Mouse (Mus musculus): ENCODE data around the gene Acat3.
"Not testable (repeated sequence)": the region's sequence is repeated elsewhere in the genome, so short reads cannot be mapped to it uniquely, and the experiment has no call there.

The Acat3 gene

GRCm38 (mm10) chr17:12916588-12917380 lies 23.6 kb downstream of the Acat3 start:
- DNase-seq (ENCODE audit: low read depth, low spot score), result peak; percentile 34

GRCm38 (mm10) chr17:12915881-12916583 lies 24.4 kb downstream of the Acat3 start, which contains the start of gene Mrpl18:
Gene Mrpl18, minus strand, starts transcription at chr17:12916345.
- peak; percentile 98 for DNase-seq (ENCODE audit: low read depth, low spot score)

- no peak for DNase-seq (ENCODE audit: low read depth, low spot score)
Measured at GRCm38 (mm10) chr17:12915488-12915880, 24.9 kb downstream of the Acat3 start, which contains the start of gene Tcp1. Gene Tcp1, plus strand, starts transcription at chr17:12915701.

DNA sequence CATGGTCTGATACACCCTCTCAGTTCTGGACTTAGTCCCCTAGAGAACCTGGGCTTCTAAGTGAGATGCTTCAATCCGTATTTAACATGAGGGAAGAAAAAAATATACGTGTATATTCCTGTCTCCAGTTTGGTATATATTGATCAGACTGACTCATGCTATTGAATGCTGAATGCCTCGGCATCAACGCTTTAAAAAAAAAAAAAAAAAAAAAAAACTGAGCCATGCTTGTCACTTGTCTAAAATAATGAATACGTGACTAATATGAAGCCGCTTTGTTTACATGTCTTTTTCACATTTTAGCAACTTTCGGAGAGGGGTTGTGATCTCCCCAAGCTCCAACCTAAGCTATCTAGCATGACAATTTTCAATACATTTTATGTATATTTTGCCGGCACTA lies 30.0 kb downstream of the Acat3 start:
- no peak for DNase-seq (ENCODE audit: low read depth, low spot score)

DNA sequence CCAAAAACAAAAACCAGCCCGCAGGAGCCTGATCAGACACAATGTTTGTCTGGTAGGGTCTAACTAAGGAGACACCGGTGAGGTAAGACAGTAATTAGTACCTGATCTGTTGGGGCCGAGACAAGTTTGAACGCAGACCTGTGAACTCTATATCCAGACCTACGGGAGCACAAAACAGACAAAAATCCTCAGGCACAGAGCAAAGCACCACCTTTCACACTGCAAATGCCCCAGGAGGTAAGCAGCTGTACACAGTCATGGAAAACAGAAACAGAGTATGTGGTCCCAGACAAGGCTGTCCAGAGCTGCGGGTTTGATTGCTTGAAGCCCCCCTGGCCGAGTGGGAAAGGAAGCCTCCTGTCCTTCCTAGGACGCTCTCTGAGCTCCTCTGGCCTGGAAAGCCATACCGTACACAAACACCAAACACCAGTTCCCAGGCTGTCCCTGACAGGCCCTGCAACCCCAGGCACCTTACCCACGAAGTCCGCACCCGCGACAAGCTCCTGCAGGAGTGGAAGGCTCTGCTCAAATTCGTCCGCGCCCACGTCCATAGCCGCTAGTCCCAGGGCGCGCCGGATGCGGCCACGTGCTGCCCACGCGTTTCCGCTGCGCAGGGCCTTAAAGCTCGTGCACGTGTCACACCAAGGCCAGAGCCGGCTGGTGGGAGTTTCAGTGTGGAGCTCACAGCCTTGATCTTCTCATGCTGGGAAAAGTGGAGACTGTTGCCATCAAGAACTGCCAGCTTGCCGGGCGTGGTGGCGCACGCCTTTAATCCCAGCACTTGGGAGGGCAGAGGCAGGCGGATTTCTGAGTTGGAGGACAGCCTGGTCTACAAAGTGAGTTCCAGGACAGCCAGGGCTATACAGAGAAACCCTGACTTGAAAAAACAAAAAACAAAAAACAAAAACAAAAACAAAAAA lies 30.8 kb downstream of the Acat3 start, which contains the start of gene Pnldc1:
Pnldc1 (minus strand) TSS at position 870 of the 920 bp plus-strand sequence.
- peak; percentile 28 for DNase-seq (ENCODE audit: low read depth, low spot score)

- no peak for DNase-seq (ENCODE audit: low read depth, low spot score)
Measured at GRCm38 (mm10) chr17:12906436-12906835, 34.0 kb downstream of the Acat3 start.

- DNase-seq (ENCODE audit: low read depth, low spot score), result no peak
Measured at GRCm38 (mm10) chr17:12905810-12906209, 34.6 kb downstream of the Acat3 start.

GRCm38 (mm10) chr17:12904349-12904748 lies 36.1 kb downstream of the Acat3 start:
- no peak for DNase-seq (ENCODE audit: low read depth, low spot score)

GRCm38 (mm10) chr17:12903372-12904333 lies 36.7 kb downstream of the Acat3 start:
- DNase-seq (ENCODE audit: low read depth, low spot score), result no peak

DNA sequence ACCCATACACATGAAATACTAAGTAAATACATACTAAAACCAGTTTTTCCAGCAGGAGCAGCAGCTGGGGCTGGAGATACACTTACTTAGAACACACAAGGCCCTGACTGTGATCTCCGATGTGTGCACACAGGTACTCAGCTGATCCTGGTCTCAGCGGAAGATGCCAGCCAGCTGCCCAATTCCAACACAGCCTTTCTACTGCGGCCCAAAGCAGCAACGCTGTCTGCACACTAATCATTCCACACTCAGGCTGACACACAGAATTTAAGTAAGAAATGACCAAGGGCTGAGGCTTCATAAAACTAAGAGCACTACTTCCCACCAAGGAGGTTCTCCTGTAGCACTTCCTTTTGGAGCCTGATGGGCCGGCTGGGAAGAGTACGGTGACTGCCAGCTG lies 38.1 kb downstream of the Acat3 start:
- no peak for DNase-seq (ENCODE audit: low read depth, low spot score)

- not testable (repeated sequence) for DNase-seq (ENCODE audit: low read depth, low spot score)
Measured at GRCm38 (mm10) chr17:12898607-12899006, 41.8 kb downstream of the Acat3 start.

DNA sequence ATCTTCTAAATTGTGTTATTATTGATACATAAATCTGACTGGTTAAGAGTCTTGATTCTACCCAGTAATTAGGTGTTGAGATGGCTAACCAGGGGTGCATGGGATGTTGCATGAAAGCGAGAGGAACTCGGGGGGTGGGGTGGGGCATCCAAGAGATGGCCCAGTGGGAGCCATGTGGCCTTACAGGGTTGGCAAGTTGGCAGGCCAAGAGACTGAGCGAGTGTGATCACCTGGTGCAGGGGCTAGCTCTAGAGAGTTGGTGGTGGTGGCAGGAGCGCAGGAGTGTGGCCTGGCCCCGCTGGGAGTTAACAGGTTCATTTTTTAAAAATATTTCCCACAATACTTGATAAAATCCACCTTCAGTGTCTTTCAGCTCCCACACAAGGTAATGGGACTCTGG lies 42.7 kb downstream of the Acat3 start:
- no peak for DNase-seq (ENCODE audit: low read depth, low spot score)

GRCm38 (mm10) chr17:12892033-12892432 lies 48.4 kb downstream of the Acat3 start:
- DNase-seq (ENCODE audit: low read depth, low spot score), result no peak

DNA sequence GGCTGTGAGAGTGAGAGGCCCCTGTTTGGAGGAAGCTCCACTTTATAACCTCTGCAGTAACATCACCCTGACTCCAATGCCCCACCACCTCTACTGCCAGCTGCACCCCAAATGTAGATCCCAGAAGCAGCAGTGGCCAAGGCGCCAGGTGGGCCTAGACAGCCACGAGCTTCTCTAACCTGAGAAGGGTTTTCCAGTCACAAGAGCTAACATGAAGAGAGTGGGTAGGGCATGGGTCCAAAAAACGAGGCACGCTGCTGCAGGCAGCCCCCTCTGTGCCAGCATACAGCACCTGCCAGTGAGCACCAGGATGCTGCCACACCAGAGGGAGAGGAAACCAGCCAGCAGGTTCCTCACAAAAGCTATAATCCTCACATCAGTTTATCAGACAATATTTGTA lies 49.3 kb downstream of the Acat3 start:
- no peak for DNase-seq (ENCODE audit: low read depth, low spot score)

- DNase-seq (ENCODE audit: low read depth, low spot score), result no peak
Measured at GRCm38 (mm10) chr17:12887021-12887775, 53.2 kb downstream of the Acat3 start.

GRCm38 (mm10) chr17:12886620-12887019 lies 53.8 kb downstream of the Acat3 start:
- peak; percentile 54 for DNase-seq (ENCODE audit: low read depth, low spot score)

- DNase-seq (ENCODE audit: low read depth, low spot score), result no peak
Measured at GRCm38 (mm10) chr17:12881216-12881615, 59.2 kb downstream of the Acat3 start.

- DNase-seq (ENCODE audit: low read depth, low spot score), result peak; percentile 53
Measured at GRCm38 (mm10) chr17:12880178-12880577, 60.2 kb downstream of the Acat3 start.

- no peak for DNase-seq (ENCODE audit: low read depth, low spot score)
Measured at GRCm38 (mm10) chr17:12875734-12876133, 64.7 kb downstream of the Acat3 start, which contains the start of gene Mrgprh. Gene Mrgprh, plus strand, starts transcription at chr17:12876034.
